8 mouse cellular contexts compared by ENCODE assay signal in genomic region chr2:85048168-85048751, GRCm38 (mm10). TPM values are rescaled to one million over a fixed set of nuclear protein-coding genes. Genes with fewer than 3 reads are reported as not detected.
DNase-seq lines count a peak whose midpoint lies in the region; ATAC-seq and TF ChIP-seq lines count a peak whose summit lies in the region.

No protein-coding gene starts in this region.

- peak overlapping the region; percentile 84 for H3K9ac ChIP-seq in embryonic facial prominence, embryonic 13.5 days
- peak overlapping the region; percentile 66 for H3K9ac ChIP-seq in kidney, embryonic 14.5 days (ENCODE audit: low read depth, low read length)
- peak overlapping the region; percentile 79 for H3K9ac ChIP-seq in midbrain, postnatal 0 days (replicated peaks; ENCODE audit: low read length, poor library complexity, severe bottlenecking)

- ATAC-seq in embryonic facial prominence, embryonic 13.5 days (ENCODE audit: insufficient number of reproducible peaks, insufficient read depth, low FRiP score, low TSS enrichment, low read depth): peak; percentile 70
- ATAC-seq in kidney, embryonic 14.5 days (ENCODE audit: low FRiP score, low TSS enrichment): peak; percentile 70
- ATAC-seq in midbrain, postnatal 0 days (ENCODE audit: low FRiP score): peak; percentile 76

- under 1% methylated on average over 37 of the region's 44 CpGs for WGBS in embryonic facial prominence, embryonic 13.5 days
- WGBS in heart, embryonic 10.5 days: under 1% methylated on average over 36 of the region's 44 CpGs
- under 1% methylated on average over 23 of the region's 44 CpGs for WGBS in kidney, embryonic 14.5 days
- under 1% methylated on average over 34 of the region's 44 CpGs for WGBS in midbrain, postnatal 0 days

- H3K36me3 ChIP-seq in embryonic facial prominence, embryonic 13.5 days: peaks cover 57% of the 10 kb centered on the region
- peaks cover 56% of the 10 kb centered on the region for H3K36me3 ChIP-seq in heart, embryonic 10.5 days
- peaks cover 55% of the 10 kb centered on the region for H3K36me3 ChIP-seq in kidney, embryonic 14.5 days (ENCODE audit: control insufficient read depth, insufficient read depth, low read length)
- H3K36me3 ChIP-seq in midbrain, postnatal 0 days (ENCODE audit: insufficient read depth, low read length): peaks cover 46% of the 10 kb centered on the region

- H3K4me3 ChIP-seq in embryonic facial prominence, embryonic 13.5 days: peak overlapping the region; percentile 64
- peak overlapping the region; percentile 79 for H3K4me3 ChIP-seq in heart, embryonic 10.5 days
- peak overlapping the region; percentile 72 for H3K4me3 ChIP-seq in kidney, embryonic 14.5 days (ENCODE audit: low read length)
- H3K4me3 ChIP-seq in midbrain, postnatal 0 days (ENCODE audit: low read depth, low read length): peak overlapping the region; percentile 72

- H3K27me3 ChIP-seq in embryonic facial prominence, embryonic 13.5 days: no peaks in the 10 kb centered on the region
- H3K27me3 ChIP-seq in heart, embryonic 10.5 days (ENCODE audit: insufficient read depth, poor library complexity, severe bottlenecking): no peaks in the 10 kb centered on the region
- H3K27me3 ChIP-seq in kidney, embryonic 14.5 days (ENCODE audit: control insufficient read depth, insufficient read depth, low read length): no peaks in the 10 kb centered on the region
- no peaks in the 10 kb centered on the region for H3K27me3 ChIP-seq in midbrain, postnatal 0 days (ENCODE audit: insufficient read depth, low read length)

- peak; percentile 30 for DNase-seq in spleen, adult 12 weeks (ENCODE audit: low spot score)
- no peak for DNase-seq in spleen, postnatal 14 days (ENCODE audit: low spot score in 2 of 2)
- peak; percentile 92 for DNase-seq in heart, embryonic 10.5 days (ENCODE audit: low spot score)
- peak; percentile 58 for DNase-seq in liver
- DNase-seq in midbrain, postnatal 0 days (ENCODE audit: low spot score): peak; percentile 77
- peak; percentile 38 to 51 for DNase-seq in spleen, postnatal 36 days (ENCODE audit: low spot score in 2 of 2)

- peak overlapping the region; percentile 98 for H3K27ac ChIP-seq in embryonic facial prominence, embryonic 13.5 days
- H3K27ac ChIP-seq in heart, embryonic 10.5 days: peak overlapping the region; percentile 86
- peak overlapping the region; percentile 90 for H3K27ac ChIP-seq in kidney, embryonic 14.5 days (ENCODE audit: low read depth, low read length)
- peak overlapping the region; percentile 86 for H3K27ac ChIP-seq in midbrain, postnatal 0 days (ENCODE audit: low read depth, low read length)

- H3K4me2 ChIP-seq in embryonic facial prominence, embryonic 13.5 days: peak overlapping the region; percentile 77
- peak overlapping the region; percentile 68 for H3K4me2 ChIP-seq in kidney, embryonic 14.5 days (replicated peaks; ENCODE audit: low read depth, low read length)
- peak overlapping the region; percentile 72 for H3K4me2 ChIP-seq in midbrain, postnatal 0 days (ENCODE audit: low read depth, low read length, poor library complexity, severe bottlenecking)

- H3K4me1 ChIP-seq in embryonic facial prominence, embryonic 13.5 days: peaks cover 57% of the 10 kb centered on the region
- H3K4me1 ChIP-seq in heart, embryonic 10.5 days: peaks cover 49% of the 10 kb centered on the region
- peaks cover 41% of the 10 kb centered on the region for H3K4me1 ChIP-seq in kidney, embryonic 14.5 days (ENCODE audit: control insufficient read depth, insufficient read depth, low read length)
- peaks cover 11% of the 10 kb centered on the region; the same call in 1 of the 2 replicates for H3K4me1 ChIP-seq in midbrain, postnatal 0 days (ENCODE audit: insufficient read depth, low read length)

- TF ChIP-seq CTCF in midbrain, postnatal 0 days (IDR thresholded peaks at IDR 0.05): no peak

- H3K9me3 ChIP-seq in embryonic facial prominence, embryonic 13.5 days: no peaks in the 10 kb centered on the region
- no peaks in the 10 kb centered on the region for H3K9me3 ChIP-seq in heart, embryonic 10.5 days
- H3K9me3 ChIP-seq in kidney, embryonic 14.5 days (ENCODE audit: control insufficient read depth, low read length): no peaks in the 10 kb centered on the region
- no peaks in the 10 kb centered on the region for H3K9me3 ChIP-seq in midbrain, postnatal 0 days (ENCODE audit: low read length)

RNA-seq across cellular contexts. Expression of gene Tnks1bp1, which starts 0.4 kb away (rescaled TPM):
- 35.5 and 42.2 TPM in 2 replicates for polyA plus RNA-seq in embryonic facial prominence, embryonic 13.5 days (2015; fragmentation: Nextera tagmentation; extraction: Ambion mirVana)
- 24.7 and 25.9 TPM in 2 replicates for polyA plus RNA-seq in heart, embryonic 10.5 days (2016; fragmentation: Nextera tagmentation; extraction: Ambion mirVana)
- 8.1 and 10.1 TPM in 2 replicates for polyA plus RNA-seq in kidney, embryonic 14.5 days (2014; fragmentation: Nextera tagmentation; extraction: Ambion mirVana)
- 86.8 and 102 TPM in 2 replicates for total RNA-seq in midbrain, postnatal 0 days (2014; rRNA removed)
- polyA plus RNA-seq in midbrain, postnatal 0 days (2015; fragmentation: Nextera tagmentation; extraction: Ambion mirVana): 18.0 and 18.8 TPM in 2 replicates

RNA-seq across cellular contexts. Expression of gene P2rx3, which starts 11.0 kb away (rescaled TPM):
- polyA plus RNA-seq in embryonic facial prominence, embryonic 13.5 days (2015; fragmentation: Nextera tagmentation; extraction: Ambion mirVana): 1.1 and 1.6 TPM in 2 replicates
- polyA plus RNA-seq in heart, embryonic 10.5 days (2016; fragmentation: Nextera tagmentation; extraction: Ambion mirVana): 1.1 and 1.6 TPM in 2 replicates
- 0.53 and 0.86 TPM in 2 replicates for polyA plus RNA-seq in kidney, embryonic 14.5 days (2014; fragmentation: Nextera tagmentation; extraction: Ambion mirVana)
- total RNA-seq in midbrain, postnatal 0 days (2014; rRNA removed): 0.14 and 2.7 TPM in 2 replicates
- polyA plus RNA-seq in midbrain, postnatal 0 days (2015; fragmentation: Nextera tagmentation; extraction: Ambion mirVana): 0.48 and 0.88 TPM in 2 replicates

RNA-seq across cellular contexts. Expression of gene Ssrp1, which starts 11.2 kb away (rescaled TPM):
- polyA plus RNA-seq in embryonic facial prominence, embryonic 13.5 days (2015; fragmentation: Nextera tagmentation; extraction: Ambion mirVana): 291 and 303 TPM in 2 replicates
- 223 and 273 TPM in 2 replicates for polyA plus RNA-seq in heart, embryonic 10.5 days (2016; fragmentation: Nextera tagmentation; extraction: Ambion mirVana)
- 260 and 334 TPM in 2 replicates for polyA plus RNA-seq in kidney, embryonic 14.5 days (2014; fragmentation: Nextera tagmentation; extraction: Ambion mirVana)
- total RNA-seq in midbrain, postnatal 0 days (2014; rRNA removed): 137 and 153 TPM in 2 replicates
- polyA plus RNA-seq in midbrain, postnatal 0 days (2015; fragmentation: Nextera tagmentation; extraction: Ambion mirVana): 123 TPM in 2 replicates

Comparison
In these comparisons a context has a peak if more than half of its experiments do, and no peak if none do; other contexts are left out.
1. DNase-seq: peak in spleen, adult 12 weeks (single experiment), heart, embryonic 10.5 days (single experiment), liver (single experiment), midbrain, postnatal 0 days (single experiment) and spleen, postnatal 36 days (2 of 2); none in spleen, postnatal 14 days (0 of 2).
2. Peak in every context shown above with its lines, with median percentiles within 50 percentile points of each other: ATAC-seq, H3K27ac ChIP-seq, H3K4me2 ChIP-seq, H3K4me3 ChIP-seq and H3K9ac ChIP-seq.